Mouse (Mus musculus): ENCODE data around the gene Krtap12-1.
"Not testable (repeated sequence)": the region's sequence is repeated elsewhere in the genome, so short reads cannot be mapped to it uniquely, and the experiment has no call there.

Krtap12-1 gene

DNA sequence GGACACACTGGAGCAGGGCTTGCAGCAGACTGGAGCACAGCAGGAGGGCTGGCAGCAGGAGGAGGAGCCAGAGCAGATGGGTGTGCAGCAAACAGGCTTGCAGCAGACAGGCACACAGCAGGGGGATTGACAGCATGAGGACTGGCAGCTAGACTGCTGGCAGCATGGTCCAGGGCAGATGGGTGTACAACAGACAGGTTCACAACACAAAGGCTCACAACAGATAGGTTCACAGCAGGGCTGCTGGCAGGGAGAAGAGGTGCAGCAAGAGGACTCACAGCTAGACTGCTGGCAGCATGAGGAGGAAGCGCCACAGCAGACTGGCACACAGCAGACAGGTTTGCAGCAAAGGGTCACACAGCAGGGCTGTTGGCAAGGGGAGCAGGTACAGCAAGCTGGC lies 30.3 kb downstream of the Krtap12-1 start:
- not testable (repeated sequence) for DNase-seq

DNA sequence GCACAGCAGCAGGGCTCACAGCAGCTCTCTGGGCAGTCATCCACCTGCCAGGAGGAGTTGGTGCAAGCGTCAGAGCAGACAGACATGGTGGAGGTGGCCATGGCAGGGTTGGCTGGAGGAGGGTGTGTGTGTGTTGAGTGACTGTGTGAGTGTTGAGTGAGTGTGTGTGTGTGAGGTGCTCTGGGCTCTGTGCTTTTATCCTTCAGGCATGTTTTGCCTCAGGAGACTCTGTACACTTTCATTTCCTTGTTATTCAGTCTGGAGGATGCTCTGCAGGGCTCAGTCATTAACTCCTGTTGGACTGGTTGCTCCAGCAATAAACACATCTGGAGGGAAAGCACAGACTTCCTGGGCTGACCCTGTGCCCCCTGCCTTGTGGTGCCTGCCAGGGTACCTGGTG lies 30.9 kb downstream of the Krtap12-1 start, which contains the start of gene Gm9736:
Gene Gm9736, minus strand, starts transcription at position 101 of the 400 bp plus-strand sequence.
- not testable (repeated sequence) for DNase-seq

DNA sequence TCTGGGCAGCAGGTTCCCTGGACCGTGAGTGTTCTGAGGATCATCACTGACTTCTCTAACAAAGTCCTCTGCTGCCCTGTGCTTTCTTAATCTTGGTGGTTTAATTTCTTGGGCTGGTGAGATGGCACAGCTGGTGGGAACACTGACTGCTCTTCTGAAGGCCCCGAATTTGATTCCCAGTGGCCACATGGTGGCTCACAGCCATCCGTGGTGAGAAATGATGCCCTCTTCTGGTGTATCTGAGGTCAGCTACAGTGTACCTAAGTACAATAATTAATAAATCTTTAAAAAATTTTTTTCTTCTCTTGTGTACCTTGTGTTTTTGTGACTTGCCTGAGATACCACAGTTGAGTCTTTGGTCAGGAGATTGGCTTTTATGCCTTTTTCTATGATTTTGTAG lies 31.9 kb downstream of the Krtap12-1 start:
- DNase-seq, result not testable (repeated sequence)

- no peak for DNase-seq
Measured at GRCm38 (mm10) chr10:77753448-77753847, 33.0 kb downstream of the Krtap12-1 start.

GRCm38 (mm10) chr10:77759582-77759981 lies 39.2 kb downstream of the Krtap12-1 start, which contains the start of gene Gm3233:
TSS of gene Gm3233 (minus strand) at chr10:77759682.
- not testable (repeated sequence) for DNase-seq

DNA sequence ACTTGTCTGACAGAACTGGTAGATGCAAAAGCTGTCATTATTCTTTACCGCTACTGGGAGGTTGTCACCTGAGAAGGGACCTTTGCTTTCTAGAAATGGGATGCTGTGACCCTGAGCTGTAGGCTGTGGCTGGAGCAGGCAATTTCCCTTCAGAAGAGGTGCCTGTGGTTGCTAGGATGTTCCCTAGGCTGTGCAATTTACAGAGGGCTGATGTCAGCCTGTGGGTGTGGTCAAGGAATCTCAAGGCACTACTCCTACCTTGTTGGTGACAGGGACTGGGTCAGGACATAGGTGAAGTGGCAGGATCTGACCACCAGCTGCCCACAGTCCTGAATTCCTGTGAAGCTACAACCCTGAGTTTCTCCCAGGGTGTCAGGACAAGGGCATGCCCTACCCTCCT lies 49.3 kb downstream of the Krtap12-1 start:
- DNase-seq, result no peak
